Mouse (Mus musculus) kidney, adult 2 months (tissue): ENCODE measurements around the gene Cbr1. TPM values are rescaled to one million over a fixed set of nuclear protein-coding genes. Genes with fewer than 3 reads are reported as not detected.

Experiments
- DNase-seq: peaks from one replicate; pipeline ENCODE4 v3.0.0; 2021
- H3K27ac ChIP-seq: fragments of 200-500 bp; 2 replicates; pipeline ENCODE4 v1.5.1; 2012; ENCODE audit warnings: low read depth, low read length, control low read depth, inconsistent platforms; ENCODE audit not compliant: insufficient read depth
- H3K27me3 ChIP-seq: fragments of 200-500 bp; replicated peaks from 2 replicates; pipeline ENCODE4 v1.6.1; 2012; ENCODE audit warnings: mild to moderate bottlenecking, moderate library complexity, low read length, inconsistent platforms; ENCODE audit not compliant: control insufficient read depth, insufficient read depth
- H3K36me3 ChIP-seq: fragments of 200-500 bp; 2 replicates; pipeline ENCODE4 v1.6.1; 2012; ENCODE audit warnings: mild to moderate bottlenecking, moderate library complexity, low read length, inconsistent platforms; ENCODE audit not compliant: control insufficient read depth, insufficient read depth
- H3K4me1 ChIP-seq: fragments of 200-500 bp; 2 replicates; pipeline ENCODE4 v1.6.1; 2011; ENCODE audit warnings: low read length; ENCODE audit not compliant: control insufficient read depth, insufficient read depth
- H3K4me3 ChIP-seq: fragments of 200-500 bp; 2 replicates; pipeline ENCODE4 v1.5.1; 2011; ENCODE audit warnings: mild to moderate bottlenecking, low read depth, low read length, control low read depth; ENCODE audit not compliant: insufficient read depth
- CTCF ChIP-seq: fragments of 200-500 bp; conservative IDR thresholded peaks from 2 replicates; pipeline ENCODE4 v1.5.1; 2011; ENCODE audit warnings: low read depth, mild to moderate bottlenecking, control low read depth, low read length, moderate library complexity, mixed read lengths; ENCODE audit not compliant: insufficient read depth, insufficient read length
- POLR2A ChIP-seq: fragments of 200-500 bp; IDR thresholded peaks from one replicate; pipeline ENCODE4 v1.6.1; 2011; ENCODE audit warnings: low read depth, low read length, control low read depth
- WGBS: fragments of 180-500 bp; shearing (Covaris S2); methylation state at CpG from one replicate; pipeline ENCODE4 v1.1.7; 2018; 5-methylcytosine and 5-hydroxymethylcytosine counted together
- polyA plus RNA-seq: library from polyadenylated mRNA; depleted of rRNA; stranded (reverse); fragments of >200 nt; gene quantifications from 2 replicates; pipeline ENCODE4 v1.2.3, GENCODE M21; 2012

Gene Cbr1
- polyA plus RNA-seq, 1 experiment = 691 TPM

- H3K36me3 ChIP-seq = no peaks in the 10 kb centered on the region
- H3K4me3 ChIP-seq = no peak overlapping the region
- H3K27ac ChIP-seq = no peak overlapping the region
- no peak for TF ChIP-seq POLR2A
- TF ChIP-seq CTCF = no peak
- no peak for DNase-seq
- H3K4me1 ChIP-seq = no peaks in the 10 kb centered on the region
- no peaks in the 10 kb centered on the region for H3K27me3 ChIP-seq
- WGBS = 96% methylated on average over 9 of the region's 9 CpGs
Measured at GRCm38 (mm10) chr16:93597551-93597950, 8.1 kb upstream of the Cbr1 start.

GRCm38 (mm10) chr16:93599461-93599860, 6.2 kb upstream of the Cbr1 start:
- peaks cover 4% of the 10 kb centered on the region; the same call in 1 of the 2 replicates for H3K4me1 ChIP-seq

GRCm38 (mm10) chr16:93603439-93604212, 2.0 kb upstream of the Cbr1 start, which contains the start of gene Setd4:
Gene Setd4 (minus strand): TSS chr16:93604063.
- peak; percentile 98 for DNase-seq
- H3K4me3 ChIP-seq = peak within 1 kb of the TSS; percentile 63
- no peaks in the 10 kb centered on the region for H3K36me3 ChIP-seq
- WGBS = under 1% methylated on average over 55 of the region's 55 CpGs
- H3K27ac ChIP-seq = peak within 1 kb of the TSS; percentile 88
- H3K4me1 ChIP-seq = peaks cover 7% of the 10 kb centered on the region; the same call in 1 of the 2 replicates
- 0 out of 2 replicates have a peak, but pooled peaks have one; percentile 2 for TF ChIP-seq CTCF
- peak; percentile 40 for TF ChIP-seq POLR2A
- no peaks in the 10 kb centered on the region for H3K27me3 ChIP-seq

More at GRCm38 (mm10) chr16:93599461-93599860, 6.2 kb upstream of the Cbr1 start:
- H3K27ac ChIP-seq = no peak overlapping the region
- 92% methylated on average over 6 of the region's 6 CpGs for WGBS
- DNase-seq = no peak
- no peaks in the 10 kb centered on the region for H3K36me3 ChIP-seq
- TF ChIP-seq CTCF = no peak
- TF ChIP-seq POLR2A = no peak
- no peak overlapping the region for H3K4me3 ChIP-seq
- H3K27me3 ChIP-seq = no peaks in the 10 kb centered on the region

- 5% methylated on average over 16 of the region's 16 CpGs for WGBS
- H3K4me1 ChIP-seq = peaks cover 11% of the 10 kb centered on the region
- no peaks in the 10 kb centered on the region for H3K27me3 ChIP-seq
- H3K4me3 ChIP-seq = peak overlapping the region; percentile 63
- H3K36me3 ChIP-seq = no peaks in the 10 kb centered on the region
- no peak for DNase-seq
- TF ChIP-seq CTCF (no peak), POLR2A (no peak)
- H3K27ac ChIP-seq = peak overlapping the region; percentile 88
Measured at GRCm38 (mm10) chr16:93604481-93604969, 1.1 kb upstream of the Cbr1 start.

GRCm38 (mm10) chr16:93606146-93606545, 493 bp downstream of the Cbr1 start:
- Histone ChIP-seq H3K4me3 (no peak overlapping the region), H3K27ac (no peak overlapping the region), H3K4me1 (peaks cover 12% of the 10 kb centered on the region), H3K27me3 (no peaks in the 10 kb centered on the region), H3K36me3 (no peaks in the 10 kb centered on the region; the same call in 1 of the 2 replicates)
- WGBS = 91% methylated on average over 7 of the region's 7 CpGs
- DNase-seq = no peak
- TF ChIP-seq CTCF = no peak
- no peak for TF ChIP-seq POLR2A

- peak overlapping the region; percentile 74 for H3K4me3 ChIP-seq
- peak; percentile 91 for DNase-seq
- H3K27me3 ChIP-seq = no peaks in the 10 kb centered on the region
- no peaks in the 10 kb centered on the region; the same call in 1 of the 2 replicates for H3K36me3 ChIP-seq
- H3K4me1 ChIP-seq = peaks cover 13% of the 10 kb centered on the region
- TF ChIP-seq CTCF = 0 out of 2 replicates have a peak, but pooled peaks have one; percentile 1
- TF ChIP-seq POLR2A = peak; percentile 86
- WGBS = under 1% methylated on average over 32 of the region's 32 CpGs
- peak overlapping the region; percentile 42 for H3K27ac ChIP-seq
Measured at GRCm38 (mm10) chr16:93607669-93608101, 2.0 kb downstream of the Cbr1 start.

GRCm38 (mm10) chr16:93608731-93609130, 3.1 kb downstream of the Cbr1 start:
- no peak overlapping the region for H3K27ac ChIP-seq

More at GRCm38 (mm10) chr16:93608731-93609130, 3.1 kb downstream of the Cbr1 start:
- no peak for DNase-seq
- Histone ChIP-seq H3K36me3 (no peaks in the 10 kb centered on the region; the same call in 1 of the 2 replicates), H3K4me1 (peaks cover 13% of the 10 kb centered on the region), H3K4me3 (no peak overlapping the region), H3K27me3 (no peaks in the 10 kb centered on the region)
- 48% methylated on average over 8 of the region's 8 CpGs for WGBS
- no peak for TF ChIP-seq POLR2A
- TF ChIP-seq CTCF = no peak
